Mouse (Mus musculus): ENCODE data around the gene C1ql3.

GRCm38 (mm10) chr2:12984901-12985732, 26.5 kb downstream of the C1ql3 start:
- TF ChIP-seq CTCF (IDR thresholded peaks at IDR 0.05; ENCODE audit: insufficient read depth, low read length) (no peak), POLR2A (IDR thresholded peaks at IDR 0.05; ENCODE audit: borderline replicate concordance, extremely low read depth, low read depth, low read length) (no peak)

All from lung, adult 2 months (tissue).